Mouse (Mus musculus): Measurements from ENCODE around the gene Gm609.
"Not testable (repeated sequence)": the region's sequence is repeated elsewhere in the genome, so short reads cannot be mapped to it uniquely, and the experiment has no call there.

- not testable (repeated sequence) for TF ChIP-seq POLR2A (IDR thresholded peaks at IDR 0.05; ENCODE audit: low read depth, low read length); CTCF (IDR thresholded peaks at IDR 0.05; ENCODE audit: extremely low read depth, insufficient read length, insufficient replicate concordance, low read depth, low read length)
These were observed 45.6 kb upstream of the Gm609 start for GRCm38 (mm10) chr16:45538342-45538741.
